Mouse (Mus musculus) c-Kit-positive CD71-positive TER-119-negative erythroid progenitor cells, embryonic 14.5 days (primary cell): Measurements from ENCODE around the gene Actr3b.
"Not testable (repeated sequence)": the region's sequence is repeated elsewhere in the genome, so short reads cannot be mapped to it uniquely, and the experiment has no call there.

ENCODE experiments used
- DNase-seq: peaks from one replicate; pipeline ENCODE4 v3.0.0-alpha.2; 2013; ENCODE audit warnings: low read depth

Gene Actr3b

DNA sequence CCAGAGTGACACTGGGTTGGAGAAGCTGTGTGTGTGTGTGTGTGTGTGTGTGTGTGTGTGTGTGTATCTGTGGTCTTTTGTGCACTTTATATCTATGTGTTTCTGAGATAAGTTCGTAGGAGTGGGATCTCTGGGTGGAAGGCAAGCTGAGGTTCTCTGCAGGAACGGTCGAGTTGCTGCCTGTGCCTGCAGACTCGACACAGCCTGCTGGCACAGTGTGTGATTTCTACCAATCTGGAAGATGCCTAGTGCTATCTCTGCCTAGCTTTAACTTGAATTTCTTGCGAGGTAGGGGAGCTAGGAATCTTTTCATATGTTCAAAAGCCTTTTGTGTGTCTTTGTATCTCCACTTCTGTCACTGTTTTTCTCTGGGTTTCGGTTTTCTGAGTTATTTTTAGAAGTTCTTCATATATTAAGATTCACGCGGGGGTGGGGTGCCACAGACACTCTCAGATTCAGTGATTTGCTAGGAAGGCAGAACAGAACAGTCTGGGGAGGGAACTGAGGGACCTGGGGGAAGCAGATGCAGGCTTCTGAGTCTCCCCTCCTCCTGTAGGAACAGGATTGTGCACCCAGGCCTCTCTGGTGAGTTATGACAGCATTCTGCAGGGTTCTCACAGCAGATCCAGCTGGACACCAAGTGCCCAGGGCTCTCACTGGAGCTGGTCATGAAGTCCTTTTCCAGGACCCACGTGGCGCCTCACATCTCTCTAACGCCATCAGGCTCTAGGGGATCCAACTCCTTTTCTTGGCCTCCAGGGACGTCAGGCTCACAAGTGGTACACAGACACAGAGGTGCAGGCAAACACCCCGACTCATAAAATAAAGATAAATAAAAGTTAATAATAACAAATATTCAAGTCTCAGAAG is 14.4 kb downstream of the Actr3b start:
- no peak for DNase-seq

DNA sequence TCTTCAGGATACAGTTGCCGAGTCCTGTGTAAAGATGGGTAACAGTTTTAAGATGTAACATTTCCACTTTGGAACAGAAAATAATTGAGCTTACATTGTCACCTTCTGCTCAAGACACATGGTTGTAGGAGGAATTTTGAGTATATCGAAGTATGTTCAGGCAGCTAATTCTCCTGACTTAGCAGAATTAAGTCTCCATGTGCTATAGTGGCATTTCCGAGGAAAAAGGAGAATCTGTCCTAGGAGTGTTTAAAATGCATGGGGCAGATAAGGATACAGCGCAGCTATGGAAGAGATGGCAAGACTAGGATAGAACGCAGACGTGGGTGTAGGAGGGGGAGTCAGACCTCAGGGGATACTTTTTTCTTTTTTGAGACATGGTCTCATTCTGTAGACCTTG is 31.8 kb downstream of the Actr3b start:
- DNase-seq = no peak

DNA sequence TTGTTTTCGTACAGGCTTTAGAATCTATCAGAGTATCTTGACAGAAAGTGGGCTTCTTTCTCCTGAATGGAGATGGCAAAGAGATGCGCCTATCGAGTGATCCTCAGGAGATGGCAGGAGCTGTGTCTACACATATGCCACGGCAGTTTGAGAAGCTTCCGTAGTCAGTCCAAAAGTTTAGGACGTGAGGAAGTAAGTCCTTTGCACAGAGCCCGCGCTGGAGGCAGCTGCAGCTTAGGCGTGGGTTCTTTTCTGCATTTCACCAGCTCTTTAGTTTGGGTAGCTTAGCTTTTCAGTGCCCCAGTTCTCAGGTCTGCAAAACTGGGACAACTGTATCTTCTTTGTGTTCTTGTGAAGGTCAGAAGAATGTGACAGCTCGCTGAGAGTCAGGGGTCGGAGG is 38.0 kb downstream of the Actr3b start:
- DNase-seq = no peak

DNA sequence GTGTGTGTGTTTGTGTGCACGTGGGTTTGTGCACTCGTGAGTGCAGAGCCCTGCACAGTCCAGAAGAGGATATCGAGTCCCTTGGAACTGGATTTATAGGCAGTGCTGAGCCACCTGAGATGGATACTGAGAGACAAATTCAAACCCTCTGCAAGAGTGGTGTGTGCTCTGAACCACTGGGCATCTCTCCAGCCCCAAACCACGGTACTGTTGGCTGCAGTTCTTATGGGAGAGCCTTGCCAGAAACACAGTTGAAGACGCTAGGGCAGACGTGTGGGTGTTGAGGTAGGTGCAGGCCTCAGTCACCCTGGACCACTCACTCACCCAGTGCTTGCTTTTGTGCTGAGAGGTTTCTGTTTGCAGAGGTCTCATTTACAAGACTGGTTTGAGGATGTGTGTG is 41.1 kb downstream of the Actr3b start:
- DNase-seq = no peak

DNA sequence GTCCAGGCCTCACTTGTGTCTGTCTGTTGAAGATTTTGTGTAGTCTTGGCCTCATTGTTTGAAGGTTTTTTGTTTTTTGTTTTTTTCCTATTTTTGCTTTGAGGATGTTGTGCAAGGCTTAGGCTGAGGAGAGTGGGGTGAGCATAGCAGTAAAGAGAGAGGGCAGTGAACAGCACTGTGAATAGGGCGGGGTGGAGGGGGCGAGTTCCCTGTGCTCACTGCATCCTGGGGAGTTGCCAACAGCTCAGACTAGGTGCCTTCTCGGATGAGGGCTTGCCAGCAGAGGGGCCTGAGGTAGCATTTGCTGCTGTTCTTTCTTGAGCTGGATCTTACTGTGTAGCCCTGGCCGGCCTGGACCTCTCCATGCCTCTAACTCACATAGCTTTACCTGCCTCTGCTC is 41.9 kb downstream of the Actr3b start:
- no peak for DNase-seq

DNA sequence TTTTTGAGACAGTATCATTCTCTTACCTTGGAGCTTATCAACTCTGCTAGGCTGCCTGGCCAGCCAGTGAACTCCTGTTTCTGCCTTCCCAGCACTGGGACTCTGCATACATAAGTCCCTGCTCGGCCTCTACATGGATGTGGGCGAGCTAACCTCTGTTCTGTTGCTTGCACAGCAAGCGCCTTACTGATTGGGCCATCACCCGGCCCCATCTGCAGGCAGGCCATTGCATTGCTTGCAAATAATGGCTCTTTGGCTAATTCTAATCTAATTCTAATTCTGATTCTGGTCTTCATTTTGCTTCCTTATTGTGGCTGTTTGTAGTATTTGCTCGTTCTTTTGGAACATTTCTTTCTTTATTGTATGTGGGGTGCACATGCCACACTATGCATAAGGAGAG is 44.8 kb downstream of the Actr3b start:
- DNase-seq = no peak

DNA sequence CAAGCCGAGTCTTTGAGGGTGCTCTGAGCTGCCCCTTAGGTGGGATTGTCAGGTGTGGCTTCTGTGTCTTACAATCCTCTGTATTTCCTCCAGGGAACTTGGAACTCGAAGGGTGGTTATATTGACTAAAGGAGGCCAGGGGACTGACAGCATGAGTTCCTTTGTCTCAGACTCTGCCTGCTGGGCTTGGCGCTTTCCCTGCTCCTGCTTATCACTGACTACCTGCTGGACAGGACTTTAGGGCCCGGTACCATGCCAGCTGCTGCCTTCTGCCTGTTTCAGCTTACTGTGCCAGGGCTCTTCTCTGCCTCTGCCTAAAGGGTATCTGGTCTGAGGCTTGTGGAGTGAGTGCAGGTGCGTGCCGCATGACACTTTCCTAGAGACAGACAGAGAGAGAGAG is 53.1 kb downstream of the Actr3b start:
- no peak for DNase-seq

DNA sequence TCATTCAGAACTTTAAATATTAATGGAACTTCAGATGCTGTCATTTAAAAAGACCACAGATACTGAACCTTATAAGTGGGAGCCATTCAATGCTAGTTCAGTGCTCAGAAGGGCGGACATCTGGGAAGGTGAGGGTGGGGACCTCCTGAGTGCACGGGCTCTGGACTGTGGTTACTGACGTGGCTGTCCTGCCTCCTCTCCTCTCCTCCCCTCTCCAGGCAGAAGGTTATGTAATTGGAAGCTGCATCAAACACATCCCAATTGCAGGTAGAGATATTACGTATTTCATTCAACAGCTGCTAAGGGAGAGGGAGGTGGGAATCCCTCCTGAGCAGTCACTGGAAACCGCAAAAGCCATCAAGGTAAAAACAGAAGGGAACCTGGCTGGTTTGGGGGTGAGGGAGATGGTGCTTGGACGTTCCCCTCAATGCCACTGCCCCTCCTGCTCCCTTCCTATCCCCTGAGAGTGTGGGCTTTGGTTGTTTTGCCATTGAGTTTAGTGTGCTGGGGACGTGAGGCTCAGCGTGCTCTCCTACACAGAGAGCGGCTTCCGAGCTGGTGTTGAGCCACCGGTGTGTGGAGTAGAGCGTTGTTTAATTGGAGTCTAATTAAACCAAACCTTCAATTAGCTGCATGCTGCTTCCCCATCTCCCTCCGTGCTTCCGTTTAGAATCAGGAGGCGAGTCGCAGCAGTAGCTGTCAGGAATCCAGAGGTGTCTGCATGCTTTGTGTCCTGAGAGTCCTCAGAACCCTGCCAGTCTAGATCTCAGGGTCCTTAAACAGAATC is 69.7 kb downstream of the Actr3b start:
- DNase-seq = no peak

DNA sequence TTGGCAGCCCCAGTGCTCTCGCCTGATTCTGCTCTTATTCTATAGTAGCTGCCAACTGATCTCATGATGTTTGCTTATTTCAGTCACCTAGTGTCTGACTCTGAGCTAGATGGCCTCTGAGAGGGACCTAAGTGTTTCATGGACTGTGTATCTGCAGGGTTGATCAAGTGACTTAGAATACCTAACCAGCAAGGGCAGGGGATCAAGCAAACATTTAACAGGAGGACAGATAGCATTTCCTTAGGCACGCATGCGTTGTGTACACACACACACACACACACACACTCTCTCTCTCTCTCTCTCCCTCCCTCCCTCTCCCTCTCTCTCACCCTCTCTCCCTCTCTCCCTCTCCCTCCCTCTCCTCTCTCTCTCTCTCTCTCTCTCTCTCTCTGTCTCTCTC is 71.0 kb downstream of the Actr3b start:
- no peak for DNase-seq

DNA sequence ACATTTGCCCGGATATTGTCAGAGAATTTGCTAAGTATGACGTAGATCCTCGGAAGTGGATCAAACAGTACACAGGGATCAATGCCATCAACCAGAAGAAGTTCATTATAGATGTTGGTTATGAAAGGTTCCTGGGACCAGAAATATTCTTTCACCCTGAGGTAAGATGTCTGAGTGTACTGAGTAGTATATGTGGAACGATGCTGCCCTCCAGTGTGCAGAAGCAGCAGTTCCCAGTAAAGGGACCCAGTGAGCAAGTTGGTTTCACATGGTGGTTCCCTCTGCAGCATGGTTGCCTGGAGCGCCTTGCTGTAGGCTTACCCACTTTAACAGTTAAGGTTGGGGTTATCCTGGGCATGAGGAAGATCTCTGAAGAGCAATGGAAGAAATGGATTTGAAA is 71.8 kb downstream of the Actr3b start:
- DNase-seq = peak; percentile 3

DNA sequence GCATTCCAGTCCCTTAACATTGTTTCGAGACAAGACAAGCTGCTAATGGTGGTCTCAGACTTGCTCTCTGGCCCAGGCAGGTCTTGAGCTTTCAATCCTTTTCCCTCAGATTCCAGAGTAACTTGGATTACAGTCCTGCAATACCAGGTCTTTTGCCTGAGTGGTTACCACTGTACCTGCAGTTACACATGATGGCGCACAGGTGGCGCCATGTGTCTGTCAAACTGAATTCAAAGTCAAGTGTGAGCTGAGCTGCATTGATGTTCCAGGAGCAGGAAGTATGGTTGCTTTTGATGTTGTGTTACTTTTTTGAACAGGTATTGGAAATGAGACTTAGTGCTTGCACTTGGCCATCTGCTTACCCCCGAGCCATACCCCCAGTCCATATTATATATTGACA is 79.6 kb downstream of the Actr3b start:
- DNase-seq = peak; percentile 6

DNA sequence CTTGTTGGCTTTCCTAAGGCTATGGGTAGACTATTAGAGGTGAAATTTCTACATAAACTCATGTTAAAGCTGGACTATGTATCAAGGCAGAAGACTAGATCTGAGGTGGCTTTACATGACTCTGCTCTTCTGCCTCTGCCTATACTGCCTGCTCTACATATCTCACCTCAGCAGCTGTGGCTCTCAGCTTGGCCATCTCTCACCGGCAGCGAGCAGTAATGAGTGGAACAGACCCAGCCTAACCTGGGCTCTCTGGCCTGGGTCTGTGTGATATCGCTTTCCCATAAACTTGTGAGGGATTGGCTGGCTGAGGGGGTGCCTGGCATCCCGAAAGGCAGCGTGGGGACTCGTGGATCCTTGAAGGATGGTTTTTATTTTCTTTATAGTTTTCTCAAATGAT is 86.8 kb downstream of the Actr3b start:
- DNase-seq = no peak

DNA sequence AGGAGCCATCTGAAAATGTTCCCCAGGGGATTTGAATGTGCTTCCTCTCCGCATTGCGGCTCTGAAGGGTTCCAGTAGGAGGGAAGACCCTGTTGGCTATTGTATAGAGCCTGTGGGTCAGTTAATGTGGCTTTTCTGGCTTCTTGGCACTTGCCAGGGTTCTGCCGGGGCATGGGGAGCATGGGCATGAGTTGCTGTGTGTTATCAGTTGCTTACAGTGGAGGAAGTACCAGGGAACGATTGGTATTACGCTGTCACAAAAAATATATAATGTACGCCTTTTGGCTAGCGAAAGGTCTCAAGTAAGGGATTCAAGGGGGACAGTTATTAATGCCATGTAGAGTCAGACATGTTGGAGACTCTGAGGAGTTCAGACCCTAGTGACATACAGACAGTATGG is 87.4 kb downstream of the Actr3b start:
- no peak for DNase-seq

DNA sequence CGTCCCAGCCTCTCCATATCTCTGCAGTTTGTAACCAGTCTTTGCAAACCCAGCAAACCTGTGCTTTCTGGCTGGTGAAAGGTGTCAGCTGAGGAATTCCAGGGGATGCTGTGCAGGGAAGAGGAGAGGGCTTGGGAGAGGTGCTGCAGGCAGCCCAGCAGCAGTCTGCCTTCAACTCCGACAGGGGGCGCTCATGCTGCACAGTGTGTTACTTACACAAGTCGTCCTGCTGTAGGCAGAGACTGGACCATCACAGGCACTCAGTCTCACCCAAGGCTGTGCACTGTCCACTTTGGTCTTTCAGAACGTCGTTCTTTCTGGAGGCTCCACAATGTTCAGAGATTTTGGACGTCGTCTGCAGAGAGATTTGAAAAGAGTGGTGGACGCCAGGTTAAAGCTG is 88.3 kb downstream of the Actr3b start:
- DNase-seq = peak; percentile 3

DNA sequence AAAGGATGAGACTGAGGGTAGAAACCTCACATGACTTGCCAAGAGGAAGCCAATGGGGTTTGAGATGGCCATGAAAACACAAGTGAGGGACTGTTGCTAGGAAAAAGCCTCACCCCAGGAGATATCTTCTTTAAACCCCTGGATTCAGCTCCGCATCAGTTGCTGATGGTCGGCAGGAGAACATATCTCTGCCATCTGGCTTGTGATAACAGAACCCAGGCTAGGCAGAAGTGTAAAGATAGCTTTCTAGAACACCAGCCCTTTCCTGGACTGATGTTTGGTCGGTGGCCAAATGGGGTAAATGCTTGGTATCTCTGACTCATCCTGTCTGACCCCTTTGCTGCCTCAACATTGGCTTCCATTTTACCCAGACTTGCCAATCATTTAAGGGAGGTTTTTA is 106.4 kb downstream of the Actr3b start:
- no peak for DNase-seq

DNA sequence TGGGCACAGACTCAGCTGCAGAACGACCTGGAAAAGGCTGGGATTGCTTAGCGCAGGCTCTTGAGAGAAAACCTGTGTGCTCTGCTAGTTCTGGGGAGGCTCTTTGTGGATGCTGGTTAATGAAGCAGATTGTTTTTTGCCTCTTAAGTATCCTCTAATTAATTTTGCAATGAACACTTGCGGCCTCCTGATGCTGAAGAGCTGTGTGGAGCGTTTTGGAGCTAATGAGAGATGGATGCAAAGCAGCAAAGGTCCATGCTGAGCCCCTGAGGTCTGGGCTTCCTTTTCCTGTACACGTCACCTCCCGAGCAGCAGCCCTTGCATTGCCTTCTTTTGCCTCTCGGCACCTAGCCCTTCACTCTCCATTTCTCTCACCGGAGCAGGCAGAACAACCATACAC is 110.1 kb downstream of the Actr3b start:
- DNase-seq = no peak

DNA sequence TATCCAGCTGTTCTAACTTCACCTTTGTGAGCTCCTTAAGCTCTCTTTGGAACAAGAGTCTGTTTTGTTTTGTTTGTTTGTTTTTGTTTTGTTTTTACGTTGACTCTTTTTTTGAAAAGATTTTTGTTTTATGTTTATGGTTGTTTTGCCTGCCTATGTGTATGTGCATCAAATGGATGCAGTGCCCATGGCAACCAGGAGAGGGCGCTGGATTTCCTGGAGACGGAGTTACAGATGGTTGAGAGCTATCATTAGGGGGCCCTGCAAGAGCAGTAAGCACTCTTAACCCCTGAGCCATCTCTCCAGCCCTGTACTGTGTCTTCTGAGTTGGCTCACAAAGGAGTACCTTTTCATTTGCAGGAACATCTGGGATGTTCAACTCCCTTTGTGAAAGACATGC is 110.8 kb downstream of the Actr3b start:
- no peak for DNase-seq

DNA sequence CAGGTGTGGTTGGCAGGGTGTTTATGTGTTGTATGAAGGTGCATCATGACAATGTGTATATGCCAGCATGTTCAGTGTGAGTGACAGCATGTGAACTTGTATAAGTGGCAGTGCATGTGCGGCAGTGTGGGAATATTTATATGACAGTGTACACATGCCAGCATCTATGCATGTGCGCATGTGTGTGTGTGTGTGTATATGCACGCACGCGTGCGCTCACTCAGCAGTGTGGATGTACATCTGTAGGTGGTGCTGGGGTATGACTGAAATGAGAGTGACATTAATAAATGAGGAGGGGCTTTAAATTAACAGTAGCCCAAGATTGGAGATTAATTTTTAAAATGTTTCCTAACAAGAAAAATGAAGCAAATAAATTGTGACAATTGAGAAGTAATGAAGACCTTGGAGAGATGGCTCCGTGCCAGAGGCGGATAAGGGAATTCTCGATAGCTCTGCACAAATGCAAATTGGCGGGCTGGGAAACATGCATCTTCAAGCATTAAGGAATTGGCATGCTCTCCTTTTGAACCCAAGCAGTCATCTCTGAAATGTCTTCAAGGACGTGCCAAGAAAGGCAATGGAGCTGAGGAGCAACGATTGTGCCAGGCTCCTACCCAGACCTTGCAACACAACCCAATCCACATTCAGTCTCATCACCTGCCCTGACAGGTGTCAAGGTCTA is 111.7 kb downstream of the Actr3b start:
- DNase-seq = no peak

DNA sequence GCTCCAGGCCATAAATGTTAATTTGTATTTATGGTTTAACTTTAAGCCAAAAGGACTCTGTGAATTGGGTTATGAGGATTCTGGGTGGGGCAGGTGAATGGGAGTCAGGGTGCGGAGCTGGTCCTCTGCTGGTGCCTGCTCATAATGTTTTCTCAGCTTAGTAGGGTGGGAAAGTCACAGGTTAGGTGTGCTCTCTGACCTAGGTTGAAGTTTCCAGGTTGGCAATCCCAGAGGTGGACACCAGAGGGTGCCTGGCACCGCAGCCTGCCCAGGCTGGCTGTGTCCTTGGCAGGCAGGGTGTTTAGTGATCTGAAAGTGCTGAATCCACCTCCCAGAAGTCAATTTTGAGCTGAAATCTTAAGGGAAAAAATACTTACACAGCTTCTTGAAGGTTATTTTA is 113.2 kb downstream of the Actr3b start:
- DNase-seq = no peak

DNA sequence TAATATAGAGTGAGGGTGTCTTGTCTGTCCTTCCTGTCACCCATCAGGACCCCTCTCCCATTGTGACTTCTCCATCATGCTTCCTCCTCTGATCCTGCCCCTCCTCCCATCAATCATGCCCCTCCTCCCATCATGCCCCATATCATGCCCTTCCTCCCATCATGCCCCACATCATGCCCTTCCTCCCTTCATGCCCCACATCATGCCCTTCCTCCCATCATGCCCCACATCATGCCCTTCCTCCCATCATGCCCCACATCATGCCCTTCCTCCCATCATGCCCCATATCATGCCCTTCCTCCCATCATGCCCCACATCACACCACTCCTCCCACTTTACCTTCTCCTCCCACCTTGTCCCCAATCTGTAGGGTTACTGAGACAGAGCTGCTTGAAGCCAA is 116.1 kb downstream of the Actr3b start:
- DNase-seq = not testable (repeated sequence)

DNA sequence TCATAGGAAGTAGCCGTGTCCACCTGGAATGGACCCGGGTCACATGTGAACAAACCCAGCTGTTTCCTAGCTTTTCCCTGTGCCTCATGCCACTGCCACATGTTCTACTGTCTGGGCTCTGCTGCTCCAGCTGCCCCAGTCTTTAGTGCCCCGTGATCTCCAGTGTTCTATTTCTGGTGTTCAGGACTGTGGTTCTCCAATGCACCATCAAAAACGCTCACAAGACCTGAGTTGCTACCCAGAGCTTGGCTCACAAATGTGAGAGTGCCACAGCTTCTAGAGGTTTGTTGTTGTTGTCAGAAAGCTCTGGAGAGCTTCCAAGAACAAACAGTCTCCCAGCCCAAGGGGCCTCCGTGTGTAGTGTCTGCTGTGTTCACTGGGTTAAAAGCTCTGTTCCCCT is 117.5 kb downstream of the Actr3b start:
- DNase-seq = no peak

DNA sequence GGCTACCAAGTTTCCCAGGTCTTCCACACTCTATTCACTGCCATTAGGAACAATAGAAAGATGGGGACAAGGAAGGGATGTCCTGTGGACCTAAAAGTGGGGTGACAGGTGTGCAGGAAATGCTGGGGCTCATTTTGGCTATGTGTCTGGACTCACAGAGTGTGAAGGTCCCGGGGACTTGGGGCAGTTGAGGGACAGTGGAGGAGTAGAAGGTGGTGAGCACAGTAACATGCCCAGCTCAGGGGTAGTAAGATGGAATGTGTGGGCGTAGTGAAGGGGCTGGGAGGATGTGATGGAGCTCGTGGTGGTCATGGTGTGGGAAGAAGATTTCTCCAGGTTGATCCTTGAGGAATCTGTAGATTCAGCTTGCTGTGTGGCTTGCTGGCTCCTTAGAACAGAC is 118.2 kb downstream of the Actr3b start:
- DNase-seq = no peak

DNA sequence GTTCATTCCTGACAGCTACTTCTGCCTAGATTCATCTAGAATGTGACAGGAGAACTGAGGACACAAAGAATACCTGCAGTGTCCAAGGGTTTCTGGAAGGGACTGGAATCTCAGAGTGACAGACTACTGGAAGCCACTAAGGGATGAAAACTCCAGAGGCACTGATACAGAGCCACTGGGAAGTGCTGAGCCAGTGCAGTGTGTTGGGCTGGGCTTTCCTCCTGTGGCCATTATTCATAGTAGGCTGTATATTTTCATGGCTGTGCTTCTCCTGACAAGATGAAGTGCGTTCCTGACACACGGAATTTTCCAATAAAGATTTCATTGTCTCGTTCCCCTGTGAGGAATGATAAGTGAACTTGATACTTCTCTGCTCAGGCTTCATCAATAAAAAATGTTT is 126.9 kb downstream of the Actr3b start:
- no peak for DNase-seq
